Mouse (Mus musculus) fat pad, adult 2 months (tissue): ENCODE results near the gene 0610009B22Rik.
"Not testable (repeated sequence)": the region's sequence is repeated elsewhere in the genome, so short reads cannot be mapped to it uniquely, and the experiment has no call there.

Source experiments
- DNase-seq: peaks from one replicate; pipeline ENCODE4 v3.0.0-alpha.2; 2011; ENCODE audit warnings: low read depth, low spot score; ENCODE audit errors: extremely low read depth

0610009B22Rik gene

DNA sequence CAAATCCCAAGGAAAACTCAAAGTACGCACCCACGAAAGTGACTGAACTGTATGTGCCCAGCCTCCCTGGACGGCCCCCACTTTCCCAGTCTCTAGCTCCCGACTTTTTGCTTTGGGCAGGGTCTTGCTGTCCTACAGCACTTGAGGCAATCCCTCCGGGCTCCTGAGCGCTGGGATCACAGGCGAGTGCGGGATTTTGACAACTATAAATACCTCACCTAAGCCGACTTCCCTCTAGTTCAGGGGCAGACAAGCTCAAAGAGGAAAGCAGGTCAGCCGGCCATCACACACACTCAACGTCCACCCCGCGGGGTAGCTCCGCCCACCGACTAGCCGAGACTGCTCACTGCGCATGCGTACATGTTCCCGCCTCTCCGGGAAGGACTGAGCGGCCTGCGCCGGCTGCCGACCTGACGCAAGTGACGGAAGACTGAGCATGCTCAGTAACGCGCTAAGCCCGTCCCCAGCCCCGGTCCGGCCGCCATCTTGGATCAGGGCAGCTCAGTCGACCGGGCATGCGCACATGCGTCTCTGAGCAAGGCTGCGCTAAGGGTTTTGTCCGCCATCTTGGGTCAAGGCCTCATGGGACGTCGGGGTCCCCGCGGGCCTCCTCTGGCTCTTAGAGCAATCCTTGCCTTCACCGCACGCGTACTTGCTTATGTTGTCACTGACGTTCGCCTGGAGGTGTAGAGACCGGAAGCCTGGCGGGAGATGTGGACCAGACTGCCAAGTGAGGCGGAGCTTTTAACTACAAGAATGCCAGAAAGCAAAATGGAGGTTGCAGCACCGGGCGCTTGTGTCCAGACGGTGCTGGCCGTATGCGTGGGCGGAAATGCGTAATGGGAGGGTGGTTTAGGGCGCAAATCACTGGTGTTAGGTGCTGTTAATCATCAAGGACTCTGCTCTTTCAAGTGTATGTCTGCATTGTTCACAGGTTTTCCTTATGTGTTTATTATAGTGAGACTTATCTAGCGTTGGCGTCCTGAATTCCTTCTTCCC lies at the start of gene 0610009B22Rik:
Gene 0610009B22Rik, minus strand, starts transcription at position 545 of the 999 bp plus-strand sequence.
- DNase-seq: peak; percentile 87

DNA sequence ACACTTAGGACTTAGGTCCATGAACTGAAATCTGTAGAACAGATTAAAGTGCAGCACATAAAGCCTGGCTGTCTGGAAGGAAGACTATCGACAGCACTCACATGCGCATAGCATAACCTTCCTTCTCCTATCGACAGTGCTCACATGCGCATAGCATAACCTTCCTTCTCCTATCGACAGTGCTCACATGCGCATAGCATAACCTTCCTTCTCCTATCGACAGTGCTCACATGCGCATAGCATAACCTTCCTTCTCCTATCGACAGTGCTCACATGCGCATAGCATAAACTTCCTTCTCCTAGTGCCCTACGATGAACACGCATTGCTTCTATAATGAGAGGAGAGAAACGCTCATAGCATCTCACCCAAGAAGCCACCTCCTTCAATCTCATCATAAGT lies 45.5 kb upstream of the 0610009B22Rik start:
- DNase-seq: not testable (repeated sequence)

- no peak for DNase-seq
These were observed 44.2 kb upstream of the 0610009B22Rik start for GRCm38 (mm10) chr11:51732883-51733282.

- no peak for DNase-seq
These were observed 32.4 kb upstream of the 0610009B22Rik start for GRCm38 (mm10) chr11:51721066-51721465.

GRCm38 (mm10) chr11:51707080-51707479 lies 18.4 kb upstream of the 0610009B22Rik start:
- DNase-seq: no peak

DNA sequence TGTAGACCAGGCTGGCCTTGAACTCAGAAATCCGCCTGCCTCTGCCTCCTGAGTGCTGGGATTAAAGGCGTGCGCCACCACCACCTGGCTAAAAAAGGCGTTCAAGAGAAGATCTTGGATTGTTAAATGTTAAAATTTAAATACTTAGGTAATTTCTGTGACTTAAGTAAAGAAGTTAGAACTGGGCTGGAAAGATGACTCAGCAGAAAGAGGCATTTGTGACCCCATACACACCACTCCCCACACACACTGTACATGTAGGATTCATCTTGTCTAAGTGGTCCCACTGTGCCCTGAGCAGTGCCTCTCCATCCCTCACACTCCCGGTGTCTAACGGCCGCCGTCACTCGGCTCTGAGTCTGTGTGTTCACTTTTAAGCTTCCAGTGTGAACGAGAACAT lies 17.8 kb upstream of the 0610009B22Rik start:
- DNase-seq: no peak

- DNase-seq: no peak
These were observed 14.8 kb upstream of the 0610009B22Rik start for GRCm38 (mm10) chr11:51703379-51703998.

DNA sequence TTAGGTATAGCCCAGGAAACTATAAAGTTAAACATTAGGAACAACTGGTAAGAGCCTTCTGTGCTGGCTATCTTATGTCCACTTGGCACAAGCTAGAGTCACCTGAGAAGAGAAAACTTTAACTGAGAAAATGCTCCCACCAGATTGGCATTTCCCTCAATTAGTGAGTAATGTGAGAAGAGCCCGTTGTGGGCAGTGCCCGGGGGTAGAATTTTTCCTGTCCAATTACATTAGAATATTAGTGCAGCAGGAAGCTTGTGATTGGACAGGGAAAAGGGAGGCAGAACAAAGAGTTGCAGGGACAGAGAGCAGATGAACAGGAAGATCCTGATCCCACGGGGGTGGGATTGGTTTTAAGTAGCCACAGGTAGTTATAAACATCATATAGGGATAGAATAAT lies 14.2 kb upstream of the 0610009B22Rik start:
- DNase-seq: no peak

- DNase-seq: no peak
These were observed 6.3 kb upstream of the 0610009B22Rik start for GRCm38 (mm10) chr11:51694984-51695383.

- not testable (repeated sequence) for DNase-seq
These were observed 1.9 kb upstream of the 0610009B22Rik start for GRCm38 (mm10) chr11:51690597-51690996.

DNA sequence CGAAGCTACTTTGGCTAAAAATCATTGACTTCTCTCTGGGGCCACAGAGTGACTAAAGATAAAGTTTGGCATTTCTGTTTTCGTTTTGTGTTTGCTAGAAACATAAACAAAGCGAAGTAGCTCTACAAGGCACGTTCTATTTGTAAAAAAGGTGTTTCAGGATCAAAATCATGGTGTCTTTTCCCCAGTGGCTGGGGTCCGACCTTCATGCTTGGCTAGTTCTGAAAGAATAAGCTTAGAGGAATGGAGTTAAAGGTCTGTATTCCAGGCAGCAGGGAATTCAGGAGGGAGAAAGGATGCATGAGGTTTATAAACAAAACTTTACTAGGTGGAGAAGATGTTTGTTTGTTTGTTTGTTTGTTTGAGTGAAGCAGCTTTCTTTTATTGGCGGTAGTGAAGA lies 669 bp upstream of the 0610009B22Rik start:
- DNase-seq: no peak

- DNase-seq: no peak
These were observed 6.7 kb downstream of the 0610009B22Rik start for GRCm38 (mm10) chr11:51681976-51682374.

DNA sequence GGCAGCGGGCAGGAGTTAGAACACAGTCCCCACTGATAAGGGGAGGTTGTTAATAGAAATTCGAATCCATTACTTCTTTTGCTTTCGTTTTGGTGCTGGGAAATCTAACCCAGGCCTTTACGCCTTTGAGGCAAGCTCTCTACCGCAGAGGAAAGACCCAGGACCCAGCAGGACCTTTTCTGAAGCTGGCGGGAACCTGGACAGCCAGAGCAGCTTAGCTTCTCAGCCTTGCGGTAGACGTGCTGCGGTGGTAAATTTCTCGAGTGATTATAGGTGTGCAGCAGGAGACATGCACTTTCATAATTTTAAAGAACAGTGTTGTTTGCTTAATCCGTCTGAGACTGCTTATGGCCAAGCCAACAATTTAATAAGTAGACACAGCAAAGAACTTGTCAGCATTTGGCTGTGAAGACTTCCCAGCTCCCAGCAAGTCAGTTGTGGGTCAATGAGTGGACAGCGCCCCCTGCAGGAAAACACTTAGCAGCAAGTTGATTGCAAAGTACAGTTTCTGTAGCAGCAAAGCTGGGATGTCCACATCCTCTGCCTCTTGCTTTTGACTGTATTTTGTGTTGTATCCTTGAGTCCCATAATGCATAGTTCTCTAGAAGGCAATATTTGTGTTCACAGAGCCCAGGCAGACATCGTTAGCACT lies 7.2 kb downstream of the 0610009B22Rik start:
- peak; percentile 42 for DNase-seq

- DNase-seq: no peak
These were observed 9.2 kb downstream of the 0610009B22Rik start for GRCm38 (mm10) chr11:51679466-51679865.

GRCm38 (mm10) chr11:51677737-51678418 lies 10.8 kb downstream of the 0610009B22Rik start:
- no peak for DNase-seq

DNA sequence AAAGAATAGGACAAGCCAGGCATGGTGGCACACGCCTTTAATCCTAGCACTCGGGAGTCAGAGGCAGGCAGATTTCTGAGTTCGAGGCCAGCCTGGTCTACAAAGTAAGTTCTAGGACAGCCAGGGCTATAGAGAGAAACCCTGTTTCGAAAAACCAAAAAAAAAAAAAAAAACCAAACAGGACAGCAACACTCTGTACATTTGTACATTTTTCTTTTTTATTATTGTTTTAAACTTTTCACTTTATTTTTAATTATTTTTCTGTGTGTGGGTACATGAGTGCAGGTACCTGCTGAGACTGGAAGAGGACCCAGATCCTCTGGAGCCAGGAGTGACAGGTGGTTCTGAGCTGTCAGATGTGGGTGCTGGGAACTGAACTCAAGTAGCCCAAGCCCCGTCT lies 13.3 kb downstream of the 0610009B22Rik start:
- DNase-seq: no peak

DNA sequence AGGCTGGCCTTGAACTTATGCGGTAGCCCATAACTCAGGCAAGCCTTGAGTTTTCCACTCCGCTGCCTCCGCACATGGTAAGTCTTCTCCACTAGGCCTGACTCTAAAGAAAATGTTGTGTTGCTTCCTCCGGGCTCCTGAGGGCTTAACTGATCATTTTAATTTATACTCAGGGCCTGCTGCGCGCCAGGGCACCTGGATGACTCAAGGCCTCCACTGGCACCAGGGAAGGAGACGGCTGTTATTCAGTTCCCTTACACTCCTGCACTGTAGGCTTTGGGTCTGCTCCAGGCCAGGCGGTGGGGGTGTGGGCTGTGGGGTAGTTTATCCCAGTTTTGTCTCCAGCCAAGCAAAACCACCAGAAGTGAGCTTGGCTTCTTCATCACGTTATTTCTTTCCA lies 15.4 kb downstream of the 0610009B22Rik start:
- DNase-seq: peak; percentile 90

DNA sequence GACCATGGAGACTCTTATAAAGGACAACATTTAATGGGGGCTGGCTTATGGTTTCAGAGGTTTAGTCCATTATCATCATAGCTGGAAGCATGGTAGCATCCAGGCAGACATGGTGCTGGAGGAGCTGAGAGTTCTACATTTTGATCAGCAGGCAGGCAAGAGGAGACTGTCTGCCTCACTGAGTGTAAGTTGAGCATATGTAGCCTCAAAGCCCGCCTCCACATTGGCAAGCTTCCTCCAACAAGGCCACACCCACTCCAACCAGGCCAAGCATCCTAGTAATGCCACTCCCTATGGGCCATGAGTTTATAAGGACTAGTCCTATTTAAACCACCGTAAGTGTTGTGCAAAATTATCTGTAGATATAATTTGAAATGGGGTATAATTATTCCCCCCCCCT lies 17.3 kb downstream of the 0610009B22Rik start:
- DNase-seq: no peak

GRCm38 (mm10) chr11:51670846-51671245 lies 17.8 kb downstream of the 0610009B22Rik start:
- DNase-seq: no peak

- not testable (repeated sequence) for DNase-seq
These were observed 23.9 kb downstream of the 0610009B22Rik start for GRCm38 (mm10) chr11:51664747-51665146.

GRCm38 (mm10) chr11:51662632-51663031 lies 26.0 kb downstream of the 0610009B22Rik start:
- no peak for DNase-seq
